Mouse (Mus musculus) testis, postnatal 10 days (tissue): Measurements from ENCODE around the gene Hapln1.
A peak's percentile ranks its signal among the peaks of the same experiment; 100 is the strongest.

Experiments used
- DNase-seq: peaks from one replicate; pipeline ENCODE4 v3.0.0; 2021; ENCODE audit warnings: low spot score

The Hapln1 gene

DNA sequence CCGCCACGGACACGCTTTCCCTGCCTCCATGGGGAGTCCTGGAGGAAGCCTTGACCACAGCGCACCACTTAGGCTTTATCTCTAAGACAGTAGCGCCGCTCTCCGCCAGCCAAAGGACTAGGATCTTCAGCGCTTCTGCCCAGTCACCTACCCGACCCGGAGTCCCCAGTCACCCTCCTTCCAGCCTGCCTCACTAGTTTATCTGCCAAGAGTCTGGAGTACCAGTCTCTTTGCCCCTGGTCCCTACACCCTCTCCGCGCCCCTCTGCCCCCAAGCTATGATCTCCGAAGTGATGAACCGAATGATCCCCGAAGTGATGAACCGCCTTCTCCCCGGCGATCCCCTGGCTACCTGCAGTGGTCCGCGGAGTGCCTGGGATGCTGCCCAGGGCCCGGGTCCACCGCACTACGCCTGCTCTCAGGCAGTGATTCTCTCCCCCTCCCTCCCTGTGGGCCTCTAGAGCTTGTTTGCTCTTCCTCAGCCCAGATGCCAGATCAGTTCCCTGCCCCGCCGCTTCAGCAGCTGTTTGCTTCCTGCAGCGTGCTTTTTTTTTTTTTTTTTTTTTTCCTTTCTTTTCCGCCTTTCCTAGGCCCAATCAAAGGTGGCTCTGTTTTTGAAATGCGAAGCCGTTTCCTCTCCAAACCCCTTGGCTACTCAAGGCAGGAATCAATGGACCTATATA, at the start of gene Hapln1:
Gene Hapln1, plus strand, starts transcription at position 592 of the 682 bp plus-strand sequence.
- peak; percentile 45 for DNase-seq

DNA sequence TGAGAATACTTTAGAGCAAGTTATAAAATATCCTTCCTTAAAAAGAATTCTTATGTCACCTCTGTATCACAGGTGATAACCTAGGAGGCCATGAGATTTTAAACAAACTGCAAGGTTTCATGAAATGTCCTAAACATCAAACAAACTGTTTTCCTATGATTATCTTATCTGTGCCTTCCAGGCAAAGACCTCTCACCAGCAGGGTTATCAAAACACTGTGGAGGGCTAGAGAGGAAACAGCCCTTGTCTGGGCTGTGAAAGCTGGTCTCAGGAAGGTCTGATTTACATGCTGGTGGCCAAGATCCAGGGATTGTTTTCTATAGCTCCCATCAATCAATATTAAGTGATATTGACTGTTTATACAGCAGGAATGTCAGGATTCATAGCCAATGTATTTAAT, 46.4 kb upstream of the Hapln1 start:
- DNase-seq: no peak

DNA sequence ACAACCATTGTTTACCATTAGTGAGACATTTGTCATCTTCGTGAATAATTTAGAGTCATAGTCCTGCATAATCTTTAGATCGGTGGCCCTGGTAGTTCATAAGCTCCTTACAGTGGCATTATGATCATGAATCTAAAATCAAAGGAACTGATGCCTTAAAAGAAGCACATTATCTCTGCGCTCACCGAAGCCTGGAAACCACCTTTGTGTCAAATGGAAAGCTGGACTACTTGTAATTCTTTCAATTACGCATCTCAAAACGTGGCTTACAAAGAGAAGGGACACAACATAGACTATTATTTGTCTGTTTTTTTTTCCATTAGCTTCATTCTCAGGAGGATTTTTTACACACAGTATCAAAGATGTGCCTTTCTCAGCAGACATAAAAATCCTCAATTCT, 45.9 kb upstream of the Hapln1 start:
- no peak for DNase-seq

DNA sequence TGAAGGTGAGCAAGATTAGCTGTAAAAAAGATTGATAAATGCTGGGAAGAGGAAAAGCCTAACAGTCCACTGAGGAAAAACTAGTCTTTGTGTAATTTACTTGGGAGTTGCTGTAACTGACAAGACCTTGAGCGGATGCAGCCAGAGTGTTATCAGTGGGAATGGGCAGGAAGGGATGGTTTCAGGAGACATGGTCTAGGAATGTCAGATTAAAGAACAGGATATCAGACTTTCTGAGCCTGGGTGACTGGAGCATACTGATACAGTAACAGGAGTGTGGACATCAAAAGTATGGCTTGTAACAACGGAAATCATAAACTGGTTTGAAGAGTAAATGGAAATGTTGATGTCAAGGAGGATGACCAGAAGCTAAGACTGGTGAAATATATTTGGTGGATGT, 43.0 kb upstream of the Hapln1 start:
- DNase-seq: no peak

DNA sequence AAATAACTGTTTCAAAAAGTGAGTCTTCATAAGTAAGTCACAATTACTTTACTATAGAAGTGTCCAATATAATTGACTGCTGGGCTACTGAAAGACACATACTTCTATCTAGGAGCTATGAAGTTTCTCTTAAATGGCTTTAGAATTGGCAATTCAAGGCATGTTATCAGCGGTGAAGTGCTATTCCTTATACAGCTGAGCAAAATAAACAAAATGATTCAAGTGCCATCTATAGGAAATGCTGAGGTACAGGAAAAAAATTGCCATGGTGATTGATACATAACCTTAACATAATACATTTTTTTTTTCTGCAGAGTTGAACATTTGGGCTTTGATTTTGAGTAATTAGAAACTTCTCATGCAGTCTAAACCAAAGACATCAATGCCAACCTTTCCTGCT, 40.2 kb upstream of the Hapln1 start:
- DNase-seq: no peak

DNA sequence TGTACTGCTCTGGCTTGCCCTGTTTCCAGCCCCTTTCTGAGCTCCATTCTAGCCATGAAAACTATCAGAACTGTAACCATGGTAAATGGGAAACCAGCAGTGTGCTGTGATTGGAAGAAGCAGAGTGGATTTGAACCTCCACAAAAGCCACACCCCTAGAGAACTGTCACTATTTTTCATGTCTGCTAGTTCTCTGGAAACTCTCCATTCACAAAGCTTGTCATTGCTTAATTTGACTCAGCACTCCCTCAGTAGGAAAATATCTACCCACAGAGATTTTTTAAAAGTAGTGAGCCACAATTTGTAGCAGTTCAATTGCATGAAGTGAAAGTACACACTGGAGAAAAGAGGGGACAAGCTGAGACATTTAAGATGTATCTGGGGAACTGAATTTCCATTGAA, 18.1 kb upstream of the Hapln1 start:
- DNase-seq: no peak

DNA sequence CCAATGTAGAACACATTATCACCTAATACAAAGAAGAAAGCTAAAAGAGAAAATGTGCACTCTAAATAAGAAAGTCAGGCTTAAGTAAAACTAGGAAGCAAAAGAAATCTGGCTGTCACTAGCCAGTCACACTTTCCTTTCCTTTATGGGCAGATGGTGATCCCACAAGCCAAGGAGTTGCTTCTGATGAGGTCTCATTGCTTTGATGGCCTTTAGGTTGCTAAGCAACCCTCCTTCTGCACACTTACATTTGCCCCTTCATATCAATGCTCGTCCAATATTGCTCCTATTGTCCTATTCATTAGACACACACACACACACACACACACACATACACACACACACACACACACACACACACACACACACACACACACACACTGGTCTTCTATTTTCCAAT, 10.9 kb upstream of the Hapln1 start:
- DNase-seq: no peak

DNA sequence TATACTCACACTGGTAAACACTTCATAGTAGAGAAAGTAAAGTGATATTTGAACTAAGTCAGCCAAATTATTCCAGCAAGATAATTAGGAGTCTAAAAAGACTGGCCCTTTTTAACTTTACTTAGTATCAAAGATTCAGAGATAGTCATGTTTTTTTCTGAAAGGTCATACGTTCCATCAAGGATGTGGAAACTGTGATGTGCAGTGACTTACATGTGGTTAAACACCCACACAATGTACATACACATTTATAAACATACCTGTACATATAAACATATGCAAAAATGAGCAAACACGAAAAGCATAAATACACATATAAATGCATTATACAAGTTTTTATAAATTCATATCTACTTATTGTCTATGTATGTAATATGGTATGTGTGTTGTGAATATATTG, 9.2 kb upstream of the Hapln1 start:
- DNase-seq: no peak

DNA sequence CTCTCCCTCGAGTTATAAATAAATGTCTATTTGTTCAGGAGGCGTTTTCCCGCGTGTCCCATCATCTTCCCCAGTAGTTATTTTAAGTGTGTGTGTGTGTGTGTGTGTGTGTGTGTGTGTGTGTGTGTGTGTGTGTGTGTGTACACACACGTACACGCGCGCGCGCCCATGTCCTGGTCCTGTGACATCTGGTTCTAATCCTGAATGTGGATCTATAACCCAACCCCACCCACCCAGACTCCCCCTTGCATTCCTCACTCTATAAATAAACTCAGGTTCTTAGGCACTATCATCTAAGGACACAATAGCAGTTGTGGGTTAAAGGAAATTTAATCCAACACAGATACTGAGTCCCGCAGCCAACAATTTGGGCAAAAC, 280 bp downstream of the Hapln1 start:
- no peak for DNase-seq

DNA sequence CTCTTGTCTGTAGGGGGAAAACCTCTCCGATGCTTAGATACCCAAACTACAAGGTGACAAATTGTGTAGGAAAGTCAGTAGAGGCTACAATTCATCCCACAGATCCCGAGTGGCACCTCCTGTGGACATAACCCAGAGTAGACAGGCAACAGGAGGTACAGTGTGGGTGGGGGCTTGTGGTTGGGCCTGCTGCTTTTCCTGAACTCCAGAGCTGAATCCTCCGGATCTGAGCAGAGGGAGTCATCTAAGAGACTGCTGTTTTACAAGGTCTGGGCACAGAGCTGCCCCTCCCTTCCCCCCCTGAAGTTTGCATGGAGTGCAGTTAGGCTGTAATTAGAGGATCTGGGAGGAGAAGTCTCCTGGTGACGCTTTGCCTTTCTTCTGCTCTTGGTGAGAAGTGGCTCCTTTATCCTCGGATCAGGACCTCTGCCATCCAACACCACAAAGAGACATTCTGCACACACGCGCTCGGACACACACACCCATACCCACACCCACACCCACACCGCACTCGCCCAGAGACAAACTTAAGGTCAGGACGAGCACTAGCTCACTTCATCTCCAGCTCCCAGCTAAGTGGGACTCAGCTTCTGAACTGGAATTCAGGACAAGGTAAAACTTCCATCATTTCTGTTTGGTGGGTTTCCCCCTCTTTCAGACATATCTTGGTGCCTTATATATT, 846 bp downstream of the Hapln1 start:
- DNase-seq: no peak

DNA sequence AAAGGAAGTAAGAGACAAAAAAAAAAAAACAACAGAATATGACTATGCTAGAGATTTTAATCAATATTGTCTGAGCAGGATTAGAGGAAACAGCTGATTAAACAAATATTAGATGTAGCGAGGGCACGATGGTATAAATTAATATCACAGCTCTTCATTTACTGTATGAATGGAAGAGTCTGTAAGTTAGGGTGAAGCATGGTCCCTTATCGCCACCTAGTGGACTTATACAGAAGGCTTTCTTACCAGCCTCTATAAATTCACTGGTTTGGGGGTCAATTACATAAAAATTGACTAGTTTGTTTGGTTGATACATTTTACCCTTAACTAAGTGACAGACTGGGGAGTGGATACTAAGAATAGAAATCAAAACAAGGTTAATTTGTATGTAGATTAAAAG, 3.4 kb downstream of the Hapln1 start:
- DNase-seq: no peak

DNA sequence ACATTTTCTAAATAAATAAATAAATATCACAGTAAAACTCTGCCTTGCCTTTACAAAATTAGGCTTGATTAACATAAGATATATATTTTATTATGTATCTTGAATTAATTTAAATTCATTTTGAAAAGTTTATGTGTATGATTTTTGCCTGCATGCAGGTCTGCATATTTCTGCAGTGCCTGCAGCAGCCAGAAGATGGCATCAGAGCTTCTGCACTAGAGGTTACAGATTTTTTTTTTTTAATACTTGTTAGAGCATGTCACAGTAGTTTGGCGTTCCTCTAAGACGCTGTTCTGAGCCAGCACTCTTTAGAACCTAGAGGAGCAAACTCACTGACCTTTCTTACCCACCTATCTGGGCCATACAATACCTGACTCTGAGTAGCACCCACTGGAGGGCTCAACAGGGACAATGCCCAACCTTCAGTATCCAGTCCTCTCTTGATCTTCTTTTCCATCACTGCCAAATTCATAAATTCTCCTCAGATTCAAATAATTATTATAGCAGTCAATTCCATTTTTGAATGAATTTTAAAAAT, 8.7 kb downstream of the Hapln1 start:
- peak; percentile 82 for DNase-seq

DNA sequence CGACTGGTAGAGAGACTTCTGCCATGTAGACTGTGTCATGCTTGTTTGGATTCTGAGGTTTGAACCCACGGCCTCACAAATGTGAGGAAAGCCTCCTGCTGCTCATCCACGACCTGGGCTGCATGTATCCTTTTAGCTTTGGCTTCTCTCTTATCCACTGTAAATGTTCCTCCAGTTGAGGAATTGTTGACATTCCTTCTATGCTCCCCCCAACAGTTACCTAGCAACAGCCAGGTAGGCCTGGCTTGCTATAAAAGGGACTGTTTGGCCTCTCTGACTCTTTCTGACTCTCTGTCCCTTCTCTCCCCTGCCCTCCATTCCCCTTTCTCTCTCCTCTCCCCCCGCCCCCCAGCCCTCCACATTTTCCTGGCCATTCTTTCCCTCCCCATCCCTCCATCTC, 9.9 kb downstream of the Hapln1 start:
- DNase-seq: no peak

DNA sequence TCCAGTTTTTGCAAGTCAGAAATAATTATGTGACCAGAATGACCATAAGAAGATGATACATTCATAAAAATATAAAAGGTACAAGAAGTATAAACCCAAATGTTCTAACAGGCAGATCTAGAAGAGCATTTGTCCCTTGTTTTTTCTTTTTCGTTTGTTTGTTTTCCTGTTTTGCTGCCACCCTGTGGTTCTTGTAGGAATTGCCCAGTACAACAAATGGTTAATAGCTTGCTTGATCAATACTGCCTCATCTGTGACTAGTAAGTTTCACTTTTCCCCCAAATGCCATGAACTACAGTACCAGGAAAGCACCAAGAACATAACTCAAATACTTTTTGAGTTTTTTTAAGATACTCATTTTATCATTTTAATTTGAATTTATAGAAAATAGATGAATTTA, 11.9 kb downstream of the Hapln1 start:
- DNase-seq: no peak

DNA sequence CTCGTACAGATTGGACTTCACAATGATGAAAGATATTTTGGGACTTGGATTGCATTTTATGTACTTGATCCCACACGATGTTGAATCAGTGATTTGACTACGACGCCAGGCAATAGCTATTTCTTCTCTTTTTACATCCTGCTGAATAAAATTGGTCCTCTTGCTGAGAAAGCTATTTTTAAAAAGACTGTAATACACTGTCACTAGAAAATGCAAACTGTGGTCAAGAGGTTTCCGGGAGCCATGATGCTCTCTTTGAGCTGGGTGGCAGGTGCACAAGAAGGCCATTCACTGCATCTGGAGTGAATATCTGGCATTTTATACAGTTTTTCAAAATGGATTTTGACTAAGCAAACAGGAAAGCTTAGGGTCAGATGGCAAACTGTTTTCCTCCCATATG, 24.9 kb downstream of the Hapln1 start:
- no peak for DNase-seq

DNA sequence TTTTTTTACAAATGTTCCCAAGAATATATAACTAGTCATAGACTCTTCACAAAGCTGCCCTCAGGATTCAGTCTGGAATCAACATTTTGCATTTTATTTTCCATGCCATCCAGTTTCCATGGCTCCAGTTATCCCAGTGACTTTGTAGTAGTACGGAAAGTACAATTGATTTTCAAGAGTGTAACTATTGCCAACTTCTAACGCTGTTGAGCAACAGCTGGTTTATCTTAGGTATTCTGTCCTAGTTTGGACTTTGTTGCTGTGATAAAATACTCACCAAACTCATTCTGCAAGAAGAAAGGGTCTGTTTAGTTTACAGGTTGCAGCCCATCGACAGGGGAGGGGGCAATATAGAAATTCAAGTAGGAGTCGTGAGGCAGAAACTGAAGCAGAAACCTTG, 26.7 kb downstream of the Hapln1 start:
- DNase-seq: no peak

DNA sequence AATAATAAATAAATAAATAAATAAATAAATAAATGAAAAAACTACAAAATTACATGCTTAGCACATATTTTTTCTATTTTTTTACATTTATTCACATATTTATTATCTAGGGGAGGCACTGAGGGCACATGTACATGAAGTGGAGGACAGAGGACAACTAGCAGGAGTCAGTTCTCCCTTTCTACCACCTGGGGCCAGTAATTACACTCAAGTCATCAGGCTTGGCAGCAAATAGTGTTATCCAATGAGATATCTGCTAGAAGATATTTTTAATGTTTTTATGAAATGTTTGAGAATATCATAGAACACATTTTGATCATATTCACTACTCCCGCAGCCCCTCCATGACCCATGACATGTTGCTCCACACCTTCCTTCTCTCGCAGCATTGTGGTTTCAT, 39.5 kb downstream of the Hapln1 start:
- no peak for DNase-seq

DNA sequence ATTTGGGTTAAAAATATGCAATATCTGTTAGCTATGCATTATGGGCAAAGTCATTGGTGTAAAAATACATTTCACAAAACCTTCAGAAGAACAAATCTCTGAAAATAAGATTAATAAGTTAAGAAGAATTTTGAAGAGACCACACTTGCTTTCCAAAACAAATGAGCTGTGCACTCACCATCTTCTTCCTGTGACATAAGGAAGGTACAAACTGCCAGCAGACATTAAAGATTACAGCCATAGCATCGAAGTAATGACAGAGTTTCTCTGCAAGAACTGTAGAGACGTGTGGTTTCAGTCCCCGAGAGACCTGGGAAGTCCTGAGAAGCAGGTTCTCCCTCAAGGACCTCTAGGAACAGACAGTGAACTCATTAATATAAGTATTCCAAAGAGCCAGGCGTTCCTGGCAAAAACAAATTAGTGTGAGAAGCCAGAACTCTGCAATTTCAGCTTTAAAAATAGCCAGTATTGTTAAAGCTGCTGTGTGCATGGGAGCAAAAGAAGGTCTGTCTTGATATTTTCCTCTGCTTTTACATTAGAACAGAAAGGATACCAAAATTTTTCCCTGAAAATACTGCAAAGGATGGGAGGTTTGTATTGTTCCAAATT, 43.6 kb downstream of the Hapln1 start:
- DNase-seq: no peak

DNA sequence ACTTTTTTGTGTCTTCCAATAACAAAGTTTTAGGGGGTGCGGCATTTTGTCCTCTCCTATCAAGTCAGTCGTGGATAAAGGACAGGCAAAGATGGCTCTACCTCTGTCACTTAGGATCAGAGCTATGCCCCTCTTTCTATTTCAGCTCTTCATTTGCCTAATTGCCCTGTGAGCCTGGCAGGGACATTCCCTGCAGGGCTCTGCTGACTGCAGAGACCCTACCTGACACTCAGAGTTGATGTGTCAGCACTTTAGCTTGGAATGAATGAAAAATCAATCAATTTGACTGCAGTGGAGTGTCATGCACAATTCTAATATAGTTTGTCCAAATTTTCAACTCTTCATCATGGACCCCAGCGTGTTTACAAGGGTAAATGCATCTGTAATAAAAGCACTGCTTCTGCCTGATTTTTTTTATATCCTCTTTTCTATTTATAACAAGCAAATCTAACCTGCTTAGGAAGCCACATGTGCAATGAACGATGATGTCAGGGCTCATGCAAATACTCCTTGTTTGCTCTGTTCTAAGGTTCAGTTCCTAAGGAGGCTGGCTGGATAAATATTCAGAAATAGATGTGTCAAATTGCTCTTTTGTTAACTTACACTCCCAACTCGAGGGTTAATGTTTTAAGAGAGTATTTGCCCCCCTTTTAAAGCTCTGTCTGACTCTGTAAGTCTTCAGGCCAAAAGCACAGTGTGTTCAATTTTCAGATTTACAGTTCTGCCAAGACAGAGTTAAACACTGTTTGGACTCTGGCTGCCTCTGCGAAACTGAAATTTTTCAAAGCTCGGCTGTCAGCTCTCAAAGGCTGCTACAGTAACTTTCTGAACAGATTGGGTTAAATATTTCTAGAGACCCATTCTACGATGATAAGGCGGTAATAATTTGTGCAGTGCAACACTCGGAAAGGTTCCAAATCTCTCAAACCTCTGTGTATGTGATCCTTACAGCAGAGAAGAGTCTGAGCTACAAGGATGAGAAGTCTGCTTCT, 44.4 kb downstream of the Hapln1 start:
- no peak for DNase-seq

DNA sequence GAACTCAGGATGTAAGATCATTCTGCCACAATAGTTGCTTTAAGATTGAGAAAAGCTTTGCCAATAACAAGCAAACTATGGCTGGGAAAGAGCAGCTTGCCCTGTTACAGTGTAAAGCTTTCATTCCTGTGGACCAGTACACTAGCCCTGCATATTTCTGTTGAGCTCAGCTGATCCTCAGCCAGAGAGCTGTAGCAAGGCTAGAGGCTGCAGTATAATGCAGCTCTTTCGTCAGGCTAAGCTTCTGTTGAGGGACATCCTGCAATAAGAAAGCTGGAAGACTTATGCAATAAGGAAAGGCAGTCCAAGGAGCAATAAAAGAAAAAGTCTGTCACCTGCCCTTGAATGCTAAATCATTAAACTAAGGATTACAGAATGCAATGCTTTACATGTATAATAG, 45.5 kb downstream of the Hapln1 start:
- no peak for DNase-seq

DNA sequence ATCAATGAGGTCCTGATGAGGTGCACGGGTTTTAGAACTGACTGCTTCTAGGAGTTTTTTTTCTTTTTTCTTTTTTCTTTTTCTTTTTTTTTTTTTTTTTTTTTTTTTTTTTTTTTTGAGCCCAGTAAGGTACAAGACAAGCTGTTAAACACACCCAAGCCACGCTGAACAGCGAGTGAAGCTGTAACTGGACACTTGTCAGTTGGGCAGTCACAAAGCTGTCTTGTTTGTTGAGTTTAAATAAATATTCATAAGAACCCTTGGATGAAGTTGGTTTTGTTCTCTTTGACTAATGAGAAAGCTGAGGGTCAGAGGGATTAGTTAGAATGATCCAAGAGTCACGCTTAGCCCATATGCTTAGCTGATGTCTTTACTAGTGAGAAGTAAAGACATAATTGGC, 55.5 kb downstream of the Hapln1 start:
- no peak for DNase-seq

DNA sequence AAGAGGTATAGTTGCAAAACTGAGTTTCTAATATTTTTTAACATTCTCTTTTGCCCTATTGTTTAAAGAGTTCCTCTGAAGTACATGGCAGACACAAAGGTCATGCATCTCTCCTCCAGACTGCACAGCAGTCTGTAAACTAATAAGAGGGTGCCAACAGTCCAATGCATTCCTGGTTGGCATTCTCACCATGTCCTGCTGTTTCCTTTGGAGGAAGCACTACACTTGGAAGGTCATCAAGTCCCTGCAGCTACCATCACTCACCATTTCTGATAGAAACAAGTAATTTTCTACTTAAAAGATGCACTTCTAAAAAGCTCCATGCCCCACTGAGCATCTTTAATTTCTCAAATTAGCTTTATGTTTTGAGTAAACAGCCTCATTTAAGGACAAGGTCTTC, 57.8 kb downstream of the Hapln1 start:
- no peak for DNase-seq
